Comparison of ENCODE assay signal across 9 mouse cellular contexts in genomic region chr4:132823614-132824366, GRCm38 (mm10). TPM values are rescaled to one million over a fixed set of nuclear protein-coding genes. Genes with fewer than 3 reads are reported as not detected.
DNase-seq lines count a peak whose midpoint lies in the region; ATAC-seq lines count a peak whose summit lies in the region.
"Had no signal": no experiment of that assay in that cellular context is flagged by ENCODE, and none has a peak within 500 bp of the region (broad histone marks: within the 10 kb centered on the region; RNA-seq: fewer than 3 reads in every experiment).

No protein-coding gene starts in this region.

- WGBS in liver, embryonic 16.5 days (ENCODE audit: insufficient replicate concordance): 43% methylated on average over 8 of the region's 8 CpGs

- H3K27me3 ChIP-seq in liver, embryonic 16.5 days (ENCODE audit: control insufficient read depth, insufficient read depth, low read depth, low read length): no peaks in the 10 kb centered on the region
- H3K27me3 ChIP-seq: limb, embryonic 12.5 days had no signal

- DNase-seq in 3134 (ENCODE audit: extremely low read depth, insufficient read length, low spot score): peak; percentile 40
- peak; percentile 54 to 65 for DNase-seq in CD8-positive naive resting alpha-beta T cell, adult 2 months (ENCODE audit: low read depth in 2 of 2, low spot score in 2 of 2)
- DNase-seq in c-Kit-positive CD71-positive TER-119-negative erythroid progenitor cells, embryonic 14.5 days (ENCODE audit: low read depth): peak; percentile 67
- DNase-seq in gastrocnemius, postnatal 4 days (ENCODE audit: low spot score in 2 of 2): peak; percentile 62 to 63
- DNase-seq in kidney, postnatal 14 days: peak; percentile 65
- DNase-seq in right cerebral cortex, adult 18-20 months: peak; percentile 55
- peak; percentile 75 for DNase-seq in urinary bladder, postnatal 14 days (ENCODE audit: low spot score)

- H3K4me2 ChIP-seq in liver, embryonic 16.5 days (ENCODE audit: low read depth, low read length): no peak overlapping the region
- H3K4me2 ChIP-seq: limb, embryonic 12.5 days had no signal

- peak; percentile 61 for ATAC-seq in liver, embryonic 16.5 days (ENCODE audit: low read depth)

- H3K27ac ChIP-seq in liver, embryonic 16.5 days (ENCODE audit: low read length): no peak overlapping the region
- H3K27ac ChIP-seq: limb, embryonic 12.5 days had no signal

- H3K4me3 ChIP-seq in liver, embryonic 16.5 days (ENCODE audit: low read depth, low read length): no peak overlapping the region
- H3K4me3 ChIP-seq: limb, embryonic 12.5 days had no signal

- H3K4me1 ChIP-seq in liver, embryonic 16.5 days (ENCODE audit: control insufficient read depth, low read depth, low read length): no peaks in the 10 kb centered on the region
- H3K4me1 ChIP-seq: limb, embryonic 12.5 days had no signal

- H3K9me3 ChIP-seq in liver, embryonic 16.5 days (replicated peaks; ENCODE audit: control insufficient read depth, low read length): no peaks in the 10 kb centered on the region

- H3K9ac ChIP-seq in liver, embryonic 16.5 days (ENCODE audit: low read depth, low read length): no peak overlapping the region
- H3K9ac ChIP-seq: limb, embryonic 12.5 days had no signal

- H3K36me3 ChIP-seq in liver, embryonic 16.5 days (ENCODE audit: control insufficient read depth, insufficient read depth): peaks cover 16% of the 10 kb centered on the region

RNA-seq across cellular contexts. Expression of gene Ppp1r8, which starts 19.2 kb away (rescaled TPM):
- total RNA-seq in gastrocnemius, postnatal 4 days (2021): 10 to 100 TPM; 30.6 to 31.3 TPM
- 21.6 and 22.0 TPM in 2 replicates for polyA plus RNA-seq in liver, embryonic 16.5 days (2015; fragmentation: Nextera tagmentation; extraction: Ambion mirVana)

RNA-seq across cellular contexts. Expression of gene Themis2, which starts 27.6 kb away (rescaled TPM):
- total RNA-seq in gastrocnemius, postnatal 4 days (2021): 1 to 10 TPM; 3.2 to 3.4 TPM
- polyA plus RNA-seq in liver, embryonic 16.5 days (2015; fragmentation: Nextera tagmentation; extraction: Ambion mirVana): 2.6 and 3.2 TPM in 2 replicates

RNA-seq across cellular contexts. Expression of gene Rpa2, which starts 55.7 kb away (rescaled TPM):
- 10 to 100 TPM; 25.0 to 25.9 TPM for total RNA-seq in gastrocnemius, postnatal 4 days (2021)
- 65.4 and 72.6 TPM in 2 replicates for polyA plus RNA-seq in liver, embryonic 16.5 days (2015; fragmentation: Nextera tagmentation; extraction: Ambion mirVana)
